ENCODE assay signal across 14 mouse cellular contexts in genomic region chr17:64193055-64193454, GRCm38 (mm10).
"Had no signal": no experiment of that assay in that cellular context is flagged by ENCODE, and none has a peak within 500 bp of the region (broad histone marks: within the 10 kb centered on the region; RNA-seq: fewer than 3 reads in every experiment).

No protein-coding gene starts in this region.

- H3K4me1 ChIP-seq: liver, embryonic 13.5 days; midbrain, embryonic 12.5 days; neural tube, embryonic 12.5 days had no signal

- ATAC-seq: midbrain, embryonic 15.5 days had no signal

- H3K4me2 ChIP-seq: liver, embryonic 13.5 days; midbrain, embryonic 12.5 days; midbrain, embryonic 15.5 days; neural tube, embryonic 12.5 days; neural tube, embryonic 15.5 days had no signal

- H3K27me3 ChIP-seq: liver, embryonic 13.5 days; midbrain, embryonic 12.5 days; midbrain, embryonic 15.5 days; neural tube, embryonic 12.5 days; neural tube, embryonic 15.5 days had no signal

- DNase-seq: kidney, adult 11 months; kidney, adult 9 months; liver, embryonic 13.5 days; lung, adult 2 months; lung, postnatal 14 days; lung, postnatal 4 days; retina, postnatal 1 day; right cerebral cortex, postnatal 25 days; thymus, adult 18-20 months; thymus, postnatal 36 days had no signal

- H3K27ac ChIP-seq: liver, embryonic 13.5 days; midbrain, embryonic 12.5 days; midbrain, embryonic 15.5 days; neural tube, embryonic 12.5 days; neural tube, embryonic 15.5 days had no signal

- H3K4me3 ChIP-seq: liver, embryonic 13.5 days; midbrain, embryonic 12.5 days; midbrain, embryonic 15.5 days; neural tube, embryonic 12.5 days; neural tube, embryonic 15.5 days had no signal

- H3K9me3 ChIP-seq: liver, embryonic 13.5 days; midbrain, embryonic 12.5 days; midbrain, embryonic 15.5 days; neural tube, embryonic 12.5 days; neural tube, embryonic 15.5 days had no signal

- H3K36me3 ChIP-seq: liver, embryonic 13.5 days; midbrain, embryonic 12.5 days; midbrain, embryonic 15.5 days; neural tube, embryonic 12.5 days; neural tube, embryonic 15.5 days had no signal

- H3K9ac ChIP-seq: liver, embryonic 13.5 days; midbrain, embryonic 12.5 days; midbrain, embryonic 15.5 days; neural tube, embryonic 12.5 days; neural tube, embryonic 15.5 days had no signal
